ENCODE assay signal across 9 mouse cellular contexts in genomic region chr17:31891858-31892257, GRCm38 (mm10). TPM values are rescaled to one million over a fixed set of nuclear protein-coding genes. Genes with fewer than 3 reads are reported as not detected.
A peak's percentile ranks its signal among the peaks of the same experiment; 100 is the strongest.
DNase-seq lines count a peak whose midpoint lies in the region; ATAC-seq and TF ChIP-seq lines count a peak whose summit lies in the region.
"Had no signal": no experiment of that assay in that cellular context is flagged by ENCODE, and none has a peak within 500 bp of the region (broad histone marks: within the 10 kb centered on the region; RNA-seq: fewer than 3 reads in every experiment).

No protein-coding gene starts in this region.

- WGBS in lung, embryonic 15.5 days, result 45% methylated on average over 4 of the region's 4 CpGs
- WGBS in embryonic facial prominence, embryonic 10.5 days, result 82% methylated on average over 4 of the region's 4 CpGs

- TF ChIP-seq CTCF in gastrocnemius, adult 2 months (IDR thresholded peaks at IDR 0.05), result no peak

- H3K9ac ChIP-seq in lung, embryonic 15.5 days, result 0 out of 2 replicates have a peak overlapping the region, but pooled peaks have one; percentile 16

- peak overlapping the region; percentile 66 for H3K27ac ChIP-seq in gastrocnemius, adult 2 months
- peak overlapping the region; percentile 95 for H3K27ac ChIP-seq in lung, embryonic 15.5 days
- 0 out of 2 replicates have a peak overlapping the region, but pooled peaks have one; percentile 54 for H3K27ac ChIP-seq in embryonic facial prominence, embryonic 10.5 days (replicated peaks)

- H3K27me3 ChIP-seq in lung, embryonic 15.5 days, result no peaks in the 10 kb centered on the region
- H3K27me3 ChIP-seq in embryonic facial prominence, embryonic 10.5 days (replicated peaks; ENCODE audit: low read depth, poor library complexity, severe bottlenecking), result no peaks in the 10 kb centered on the region

- H3K9me3 ChIP-seq in lung, embryonic 15.5 days, result no peaks in the 10 kb centered on the region
- H3K9me3 ChIP-seq in embryonic facial prominence, embryonic 10.5 days, result no peaks in the 10 kb centered on the region

- H3K4me3 ChIP-seq in gastrocnemius, adult 2 months, result no peak overlapping the region
- H3K4me3 ChIP-seq in lung, embryonic 15.5 days, result no peak overlapping the region
- H3K4me3 ChIP-seq in embryonic facial prominence, embryonic 10.5 days, result no peak overlapping the region

- ATAC-seq in lung, embryonic 15.5 days (ENCODE audit: borderline replicate concordance, extremely low read depth, low FRiP score, low TSS enrichment), result no peak

- DNase-seq in gastrocnemius, adult 2 months, result peak; percentile 18
- no peak for DNase-seq in gastrocnemius, adult 8-10 months (ENCODE audit: low spot score in 2 of 2)
- DNase-seq in lung, postnatal 25 days (ENCODE audit: low spot score), result no peak
- DNase-seq in embryonic facial prominence, embryonic 10.5 days (ENCODE audit: low spot score), result no peak
- DNase-seq in lung, postnatal 10 days, result peak; percentile 49
- DNase-seq in embryo, embryonic 10.5 days (ENCODE audit: low spot score), result no peak
- no peak for DNase-seq in spleen, postnatal 14 days (ENCODE audit: low spot score in 2 of 2)
- DNase-seq: adrenal gland, postnatal 25 days had no signal

- H3K36me3 ChIP-seq in lung, embryonic 15.5 days, result no peaks in the 10 kb centered on the region
- no peaks in the 10 kb centered on the region for H3K36me3 ChIP-seq in embryonic facial prominence, embryonic 10.5 days (replicated peaks)

- H3K4me2 ChIP-seq in lung, embryonic 15.5 days, result no peak overlapping the region

- intact Hi-C loops in gastrocnemius, adult 2 months (cut with DNase I), result loop anchor here (5.0 kb wide), 1 partner anchor 35 kb away; the partner anchor contains the start of gene Sik1

- H3K4me1 ChIP-seq in lung, embryonic 15.5 days, result peaks cover 67% of the 10 kb centered on the region
- H3K4me1 ChIP-seq in embryonic facial prominence, embryonic 10.5 days, result peaks cover 50% of the 10 kb centered on the region

RNA-seq across cellular contexts. Expression of gene Sik1, which starts 36.3 kb away (rescaled TPM):
- 10 to 100 TPM; 13.4 to 58.6 TPM for total RNA-seq in gastrocnemius, adult 2 months (2021)
- 10 to 100 TPM in 2 of 4 experiments, 1 to 10 TPM in 2; 7.8 to 22.8 (median 13.9) TPM for total RNA-seq in gastrocnemius, adult 8-10 months (2022)
- 32.7 and 35.4 TPM in 2 replicates for polyA plus RNA-seq in lung, embryonic 15.5 days (2015; fragmentation: Nextera tagmentation; extraction: Ambion mirVana)
- polyA plus RNA-seq in embryonic facial prominence, embryonic 10.5 days (2016; fragmentation: Nextera tagmentation; extraction: Ambion mirVana), result 12.7 and 15.5 TPM in 2 replicates

Comparison
In these comparisons a context has a peak if more than half of its experiments do, and no peak if none do; other contexts are left out.
1. DNase-seq: peak in gastrocnemius, adult 2 months (single experiment) and lung, postnatal 10 days (single experiment); none in gastrocnemius, adult 8-10 months (0 of 2), lung, postnatal 25 days (single experiment), embryonic facial prominence, embryonic 10.5 days (single experiment), embryo, embryonic 10.5 days (single experiment) and spleen, postnatal 14 days (0 of 2).
2. Peak in every context shown above with its lines, with median percentiles within 50 percentile points of each other: H3K27ac ChIP-seq.